Mouse (Mus musculus) intestine, embryonic 16.5 days (tissue): ENCODE data around the gene Bcar1. TPM values are rescaled to one million over a fixed set of nuclear protein-coding genes. Genes with fewer than 3 reads are reported as not detected.

Experiments used
- ATAC-seq: fragments of 200-750 bp; cut with Nextera tagmentation; 2 replicates; pipeline ENCODE4 v1.8.0; 2017; ENCODE audit warnings: moderate TSS enrichment, moderate library complexity
- H3K27ac ChIP-seq: fragments of 300-500 bp; sonication (generic); 2 replicates; pipeline ENCODE4 v1.5.1; 2014; ENCODE audit warnings: mild to moderate bottlenecking, low read length
- H3K27me3 ChIP-seq: fragments of 300-500 bp; sonication (generic); replicated peaks from 2 replicates; pipeline ENCODE4 v1.6.1; 2014; ENCODE audit warnings: low read length, control low read depth, mixed read lengths; ENCODE audit not compliant: control insufficient read depth, insufficient read depth
- H3K36me3 ChIP-seq: fragments of 300-500 bp; sonication (generic); 2 replicates; pipeline ENCODE4 v1.6.1; 2014; ENCODE audit warnings: low read length, control low read depth; ENCODE audit not compliant: control insufficient read depth, insufficient read depth
- H3K4me1 ChIP-seq: fragments of 300-500 bp; sonication (generic); 2 replicates; pipeline ENCODE4 v1.6.1; 2014; ENCODE audit warnings: low read length, control low read depth, mixed read lengths; ENCODE audit not compliant: control insufficient read depth, insufficient read depth
- H3K4me2 ChIP-seq: fragments of 300-500 bp; sonication (generic); 2 replicates; pipeline ENCODE4 v1.6.1; 2014; ENCODE audit warnings: low read depth, low read length, control low read depth
- H3K4me3 ChIP-seq: fragments of 300-500 bp; sonication (generic); 2 replicates; pipeline ENCODE4 v1.5.1; 2014; ENCODE audit warnings: mild to moderate bottlenecking, low read length
- H3K9ac ChIP-seq: fragments of 300-500 bp; sonication (generic); 2 replicates; pipeline ENCODE4 v1.6.1; 2014; ENCODE audit warnings: low read depth, low read length
- H3K9me3 ChIP-seq: fragments of 300-500 bp; sonication (generic); 2 replicates; pipeline ENCODE4 v1.6.1; 2016; ENCODE audit warnings: low read length, control low read depth; ENCODE audit not compliant: control insufficient read depth
- WGBS: fragments of 180-500 bp; shearing (Covaris S2); extraction: QIAGEN DNeasy Blood & Tissue Kit; methylation state at CpG from one replicate; pipeline ENCODE4 v1.1.7; 2014; 5-methylcytosine and 5-hydroxymethylcytosine counted together
- polyA plus RNA-seq: library from polyadenylated mRNA; unstranded; fragments of >200 nt; fragmentation: Nextera tagmentation; extraction: Ambion mirVana; gene quantifications from 2 replicates; pipeline ENCODE4 v1.2.1, GENCODE M21; 2015

Gene Bcar1
- polyA plus RNA-seq, 1 experiment from 2014 or later, result 44.6 TPM

- 83% methylated on average over 9 of the region's 9 CpGs for WGBS
- no peak for ATAC-seq
- Histone ChIP-seq H3K27me3 (no peaks in the 10 kb centered on the region), H3K9me3 (no peaks in the 10 kb centered on the region), H3K27ac (no peak overlapping the region), H3K4me1 (peaks cover 4% of the 10 kb centered on the region; the same call in 1 of the 2 replicates), H3K4me2 (no peak overlapping the region), H3K9ac (no peak overlapping the region), H3K36me3 (peaks cover 2% of the 10 kb centered on the region; the same call in 1 of the 2 replicates), H3K4me3 (no peak overlapping the region)
These were observed 39.2 kb upstream of the Bcar1 start for GRCm38 (mm10) chr8:111782671-111783394.

GRCm38 (mm10) chr8:111782161-111782560 is 38.6 kb upstream of the Bcar1 start:
- no peak overlapping the region for H3K4me2 ChIP-seq
- H3K27ac ChIP-seq, result no peak overlapping the region
- ATAC-seq, result no peak
- WGBS, result 73% methylated on average over 2 of the region's 2 CpGs
- H3K9ac ChIP-seq, result no peak overlapping the region
- H3K36me3 ChIP-seq, result peaks cover 2% of the 10 kb centered on the region; the same call in 1 of the 2 replicates
- no peaks in the 10 kb centered on the region for H3K27me3 ChIP-seq
- H3K4me1 ChIP-seq, result no peaks in the 10 kb centered on the region
- no peaks in the 10 kb centered on the region for H3K9me3 ChIP-seq
- H3K4me3 ChIP-seq, result no peak overlapping the region

- ATAC-seq, result no peak
- no peaks in the 10 kb centered on the region for H3K9me3 ChIP-seq
- H3K9ac ChIP-seq, result no peak overlapping the region
- peaks cover 2% of the 10 kb centered on the region; the same call in 1 of the 2 replicates for H3K36me3 ChIP-seq
- H3K27me3 ChIP-seq, result no peaks in the 10 kb centered on the region
- 91% methylated on average over 10 of the region's 10 CpGs for WGBS
- H3K27ac ChIP-seq, result no peak overlapping the region
- no peaks in the 10 kb centered on the region for H3K4me1 ChIP-seq
- no peak overlapping the region for H3K4me2 ChIP-seq
- no peak overlapping the region for H3K4me3 ChIP-seq
These were observed 37.3 kb upstream of the Bcar1 start for GRCm38 (mm10) chr8:111780697-111781424.

GRCm38 (mm10) chr8:111779690-111780089 is 36.1 kb upstream of the Bcar1 start:
- no peaks in the 10 kb centered on the region for H3K9me3 ChIP-seq
- no peak overlapping the region for H3K4me2 ChIP-seq
- peaks cover 5% of the 10 kb centered on the region for H3K36me3 ChIP-seq
- no peak overlapping the region for H3K9ac ChIP-seq
- H3K27ac ChIP-seq, result no peak overlapping the region
- H3K4me1 ChIP-seq, result no peaks in the 10 kb centered on the region
- no peaks in the 10 kb centered on the region for H3K27me3 ChIP-seq
- no peak for ATAC-seq
- no peak overlapping the region for H3K4me3 ChIP-seq
- WGBS, result 75% methylated on average over 7 of the region's 7 CpGs

GRCm38 (mm10) chr8:111778801-111779200 is 35.2 kb upstream of the Bcar1 start:
- no peaks in the 10 kb centered on the region for H3K4me1 ChIP-seq
- ATAC-seq, result no peak
- peaks cover 9% of the 10 kb centered on the region for H3K36me3 ChIP-seq
- no peak overlapping the region for H3K4me2 ChIP-seq
- no peak overlapping the region for H3K27ac ChIP-seq
- no peaks in the 10 kb centered on the region for H3K9me3 ChIP-seq
- 79% methylated on average over 7 of the region's 7 CpGs for WGBS
- no peaks in the 10 kb centered on the region for H3K27me3 ChIP-seq
- no peak overlapping the region for H3K4me3 ChIP-seq
- H3K9ac ChIP-seq, result no peak overlapping the region

GRCm38 (mm10) chr8:111776492-111776891 is 32.9 kb upstream of the Bcar1 start:
- Histone ChIP-seq H3K4me2 (no peak overlapping the region), H3K9me3 (no peaks in the 10 kb centered on the region), H3K9ac (no peak overlapping the region), H3K36me3 (peaks cover 12% of the 10 kb centered on the region), H3K4me1 (peaks cover 2% of the 10 kb centered on the region; the same call in 1 of the 2 replicates), H3K4me3 (no peak overlapping the region), H3K27ac (no peak overlapping the region), H3K27me3 (no peaks in the 10 kb centered on the region)
- no peak for ATAC-seq
- WGBS, result 93% methylated on average over 4 of the region's 4 CpGs

- Histone ChIP-seq H3K4me3 (no peak overlapping the region), H3K4me2 (no peak overlapping the region), H3K27me3 (no peaks in the 10 kb centered on the region), H3K36me3 (peaks cover 12% of the 10 kb centered on the region), H3K9ac (no peak overlapping the region), H3K9me3 (no peaks in the 10 kb centered on the region), H3K27ac (no peak overlapping the region), H3K4me1 (peaks cover 4% of the 10 kb centered on the region; the same call in 1 of the 2 replicates)
- ATAC-seq, result no peak
- WGBS, result 93% methylated on average over 6 of the region's 6 CpGs
These were observed 32.2 kb upstream of the Bcar1 start for GRCm38 (mm10) chr8:111775766-111776165.

GRCm38 (mm10) chr8:111773476-111773875 is 29.9 kb upstream of the Bcar1 start:
- Histone ChIP-seq H3K4me2 (no peak overlapping the region), H3K27me3 (no peaks in the 10 kb centered on the region), H3K4me1 (peaks cover 10% of the 10 kb centered on the region), H3K36me3 (peaks cover 10% of the 10 kb centered on the region; the same call in 1 of the 2 replicates), H3K27ac (no peak overlapping the region), H3K4me3 (no peak overlapping the region), H3K9me3 (no peaks in the 10 kb centered on the region), H3K9ac (no peak overlapping the region)
- no peak for ATAC-seq
- 96% methylated on average over 5 of the region's 5 CpGs for whole genome bisulfite sequencing

- no peak overlapping the region for H3K27ac ChIP-seq
- 86% methylated on average over 7 of the region's 7 CpGs for WGBS
- no peaks in the 10 kb centered on the region for H3K27me3 ChIP-seq
- H3K9ac ChIP-seq, result no peak overlapping the region
- H3K9me3 ChIP-seq, result no peaks in the 10 kb centered on the region
- ATAC-seq, result no peak
- no peak overlapping the region for H3K4me3 ChIP-seq
- peaks cover 10% of the 10 kb centered on the region for H3K4me1 ChIP-seq
- no peak overlapping the region for H3K4me2 ChIP-seq
- H3K36me3 ChIP-seq, result peaks cover 10% of the 10 kb centered on the region; the same call in 1 of the 2 replicates
These were observed 29.4 kb upstream of the Bcar1 start for GRCm38 (mm10) chr8:111773057-111773456.
